Mouse (Mus musculus): Measurements from ENCODE around the gene Dnah17. TPM values are rescaled to one million over a fixed set of nuclear protein-coding genes. Genes with fewer than 3 reads are reported as not detected.

Dnah17 gene
- polyA plus RNA-seq, 1 experiment = 0.16 TPM

- Histone ChIP-seq H3K4me2 (ENCODE audit: low read depth) (peak within 1 kb of the TSS; percentile 99), H3K79me2 (ENCODE audit: control insufficient read depth, insufficient read depth) (peaks cover 41% of the 10 kb centered on the region), H3K4me3 (peak within 1 kb of the TSS; percentile 53), H3ac (ENCODE audit: control insufficient read depth, insufficient read length) (peak within 1 kb of the TSS; percentile 80), H3K27me3 (ENCODE audit: control insufficient read depth, insufficient read depth, insufficient read length) (no peaks in the 10 kb centered on the region), H3K36me3 (ENCODE audit: control insufficient read depth, insufficient read depth) (no peaks in the 10 kb centered on the region)
- peak; percentile 46 for TF ChIP-seq E2F4 (IDR thresholded peaks at IDR 0.05; ENCODE audit: insufficient read depth)
- TF ChIP-seq USF1 (IDR thresholded peaks at IDR 0.05; ENCODE audit: low read depth) = no peak
- peak; percentile 72 for TF ChIP-seq POLR2AphosphoS2 (IDR thresholded peaks at IDR 0.05; ENCODE audit: insufficient read length, low read depth)
- peak; percentile 43 for TF ChIP-seq TCF3 (IDR thresholded peaks at IDR 0.05; ENCODE audit: insufficient read length, low read depth)
- no peak for TF ChIP-seq REST (IDR thresholded peaks at IDR 0.05; ENCODE audit: insufficient read depth, insufficient read length)
- TF ChIP-seq MYOG (IDR thresholded peaks at IDR 0.05; ENCODE audit: control insufficient read depth in 1 of 3, insufficient read depth in 1 of 3, insufficient read length in 2 of 3, low read depth in 2 of 3) = peak; percentile 96 to 98 (median 98)
- TF ChIP-seq POLR2A (IDR thresholded peaks at IDR 0.05; ENCODE audit: insufficient read length, low read depth) = peak; percentile 73
- TF ChIP-seq MYOD1 (IDR thresholded peaks at IDR 0.05; ENCODE audit: control insufficient read depth in 1 of 3, insufficient read length in 2 of 3, low read depth in 2 of 3) = peak in 2 of 3 experiments; percentile 96 to 98
Observed at GRCm38 (mm10) chr11:117986126-117987031, 144.1 kb downstream of the Dnah17 start, which contains the start of gene Pgs1. Pgs1 (plus strand) TSS chr11:117986292.

- Histone ChIP-seq H3K79me2 (ENCODE audit: control insufficient read depth, insufficient read depth) (peaks cover 17% of the 10 kb centered on the region), H3K4me3 (no peak overlapping the region), H3K4me2 (ENCODE audit: low read depth) (peak overlapping the region; percentile 26), H3ac (ENCODE audit: control insufficient read depth, insufficient read length) (no peak overlapping the region), H3K36me3 (ENCODE audit: control insufficient read depth, insufficient read depth) (no peaks in the 10 kb centered on the region), H3K27me3 (ENCODE audit: control insufficient read depth, insufficient read depth, insufficient read length) (no peaks in the 10 kb centered on the region)
- TF ChIP-seq TCF12 (IDR thresholded peaks at IDR 0.05; ENCODE audit: insufficient read depth, poor library complexity, severe bottlenecking) (no peak), SRF (IDR thresholded peaks at IDR 0.05; ENCODE audit: control insufficient read depth, insufficient read length, low read depth) (no peak), MYOG (IDR thresholded peaks at IDR 0.05; ENCODE audit: control insufficient read depth in 1 of 3, insufficient read depth in 1 of 3, insufficient read length in 2 of 3, low read depth in 2 of 3) (no peak), USF1 (IDR thresholded peaks at IDR 0.05; ENCODE audit: low read depth) (no peak), POLR2AphosphoS2 (IDR thresholded peaks at IDR 0.05; ENCODE audit: insufficient read length, low read depth) (no peak), E2F4 (IDR thresholded peaks at IDR 0.05; ENCODE audit: insufficient read depth) (no peak), POLR2A (IDR thresholded peaks at IDR 0.05; ENCODE audit: insufficient read length, low read depth) (no peak)
Observed at GRCm38 (mm10) chr11:117983770-117984169, 146.7 kb downstream of the Dnah17 start.

- Histone ChIP-seq H3K36me3 (ENCODE audit: control insufficient read depth, insufficient read depth) (no peaks in the 10 kb centered on the region), H3K4me3 (no peak overlapping the region), H3K4me2 (ENCODE audit: low read depth) (no peak overlapping the region), H3ac (ENCODE audit: control insufficient read depth, insufficient read length) (no peak overlapping the region), H3K27me3 (ENCODE audit: control insufficient read depth, insufficient read depth, insufficient read length) (no peaks in the 10 kb centered on the region), H3K79me2 (ENCODE audit: control insufficient read depth, insufficient read depth) (peaks cover 4% of the 10 kb centered on the region)
- TF ChIP-seq POLR2A (IDR thresholded peaks at IDR 0.05; ENCODE audit: insufficient read length, low read depth) = no peak
- TF ChIP-seq E2F4 (IDR thresholded peaks at IDR 0.05; ENCODE audit: insufficient read depth) = no peak
- no peak for TF ChIP-seq TCF3 (IDR thresholded peaks at IDR 0.05; ENCODE audit: insufficient read length, low read depth)
- TF ChIP-seq POLR2AphosphoS2 (IDR thresholded peaks at IDR 0.05; ENCODE audit: insufficient read length, low read depth) = no peak
- no peak for TF ChIP-seq REST (IDR thresholded peaks at IDR 0.05; ENCODE audit: insufficient read depth, insufficient read length)
- TF ChIP-seq USF1 (IDR thresholded peaks at IDR 0.05; ENCODE audit: low read depth) = no peak
- TF ChIP-seq MYOD1 (IDR thresholded peaks at IDR 0.05; ENCODE audit: control insufficient read depth in 1 of 3, insufficient read length in 2 of 3, low read depth in 2 of 3) = no peak
- TF ChIP-seq TCF12 (IDR thresholded peaks at IDR 0.05; ENCODE audit: insufficient read depth, poor library complexity, severe bottlenecking) = no peak
- no peak for TF ChIP-seq CEBPB (IDR thresholded peaks at IDR 0.05; ENCODE audit: insufficient read depth, poor library complexity, severe bottlenecking)
- no peak for TF ChIP-seq MAX (IDR thresholded peaks at IDR 0.05; ENCODE audit: low read depth)
- no peak for TF ChIP-seq MYOG (IDR thresholded peaks at IDR 0.05; ENCODE audit: control insufficient read depth in 1 of 3, insufficient read depth in 1 of 3, insufficient read length in 2 of 3, low read depth in 2 of 3)
- TF ChIP-seq SRF (IDR thresholded peaks at IDR 0.05; ENCODE audit: control insufficient read depth, insufficient read length, low read depth) = no peak
Observed at GRCm38 (mm10) chr11:117982426-117982825, 148.0 kb downstream of the Dnah17 start.

GRCm38 (mm10) chr11:117979388-117979787 is 151.0 kb downstream of the Dnah17 start:
- H3K27me3 ChIP-seq (ENCODE audit: control insufficient read depth, insufficient read depth, insufficient read length) = no peaks in the 10 kb centered on the region
- peak overlapping the region; percentile 52 for H3K4me2 ChIP-seq (ENCODE audit: low read depth)
- H3K4me3 ChIP-seq = no peak overlapping the region
- TF ChIP-seq TCF3 (IDR thresholded peaks at IDR 0.05; ENCODE audit: insufficient read length, low read depth) (peak; percentile 57), REST (IDR thresholded peaks at IDR 0.05; ENCODE audit: insufficient read depth, insufficient read length) (no peak), SRF (IDR thresholded peaks at IDR 0.05; ENCODE audit: control insufficient read depth, insufficient read length, low read depth) (peak; percentile 33), MAX (IDR thresholded peaks at IDR 0.05; ENCODE audit: low read depth) (no peak), USF1 (IDR thresholded peaks at IDR 0.05; ENCODE audit: low read depth) (peak; percentile 33), POLR2A (IDR thresholded peaks at IDR 0.05; ENCODE audit: insufficient read length, low read depth) (no peak), CEBPB (IDR thresholded peaks at IDR 0.05; ENCODE audit: insufficient read depth, poor library complexity, severe bottlenecking) (peak; percentile 97), TCF12 (IDR thresholded peaks at IDR 0.05; ENCODE audit: insufficient read depth, poor library complexity, severe bottlenecking) (peak; percentile 12), E2F4 (IDR thresholded peaks at IDR 0.05; ENCODE audit: insufficient read depth) (no peak), MYOD1 (IDR thresholded peaks at IDR 0.05; ENCODE audit: control insufficient read depth in 1 of 3, insufficient read length in 2 of 3, low read depth in 2 of 3) (peak in 2 of 3 experiments; percentile 74 to 77), MYOG (IDR thresholded peaks at IDR 0.05; ENCODE audit: control insufficient read depth in 1 of 3, insufficient read depth in 1 of 3, insufficient read length in 2 of 3, low read depth in 2 of 3) (peak in 2 of 3 experiments; percentile 45 to 89)
- H3K36me3 ChIP-seq (ENCODE audit: control insufficient read depth, insufficient read depth) = no peaks in the 10 kb centered on the region
- H3K79me2 ChIP-seq (ENCODE audit: control insufficient read depth, insufficient read depth) = no peaks in the 10 kb centered on the region
- H3ac ChIP-seq (ENCODE audit: control insufficient read depth, insufficient read length) = no peak overlapping the region
